25 mouse cellular contexts compared by ENCODE assay signal in genomic region chr11:18766458-18767016, GRCm38 (mm10).
DNase-seq lines count a peak whose midpoint lies in the region; ATAC-seq lines count a peak whose summit lies in the region.
"Had no signal": no experiment of that assay in that cellular context is flagged by ENCODE, and none has a peak within 500 bp of the region (broad histone marks: within the 10 kb centered on the region; RNA-seq: fewer than 3 reads in every experiment).

No protein-coding gene starts in this region.

- H3K4me2 ChIP-seq in midbrain, embryonic 15.5 days: no peak overlapping the region
- no peak overlapping the region for H3K4me2 ChIP-seq in midbrain, embryonic 13.5 days (replicated peaks)
- H3K4me2 ChIP-seq in stomach, embryonic 16.5 days (ENCODE audit: low read depth, low read length): 0 out of 2 replicates have a peak overlapping the region, but pooled peaks have one; percentile 26
- H3K4me2 ChIP-seq: heart, embryonic 13.5 days; lung, embryonic 14.5 days; neural tube, embryonic 13.5 days had no signal

- H3K27me3 ChIP-seq in midbrain, embryonic 10.5 days (ENCODE audit: low read depth, poor library complexity, severe bottlenecking): no peaks in the 10 kb centered on the region
- no peaks in the 10 kb centered on the region for H3K27me3 ChIP-seq in midbrain, embryonic 15.5 days (replicated peaks)
- no peaks in the 10 kb centered on the region for H3K27me3 ChIP-seq in midbrain, embryonic 13.5 days
- H3K27me3 ChIP-seq in stomach, embryonic 16.5 days (ENCODE audit: control insufficient read depth, insufficient read depth, low read length): no peaks in the 10 kb centered on the region
- H3K27me3 ChIP-seq: heart, embryonic 13.5 days; neural tube, embryonic 13.5 days had no signal

- no peaks in the 10 kb centered on the region for H3K36me3 ChIP-seq in midbrain, embryonic 10.5 days
- no peaks in the 10 kb centered on the region for H3K36me3 ChIP-seq in midbrain, embryonic 15.5 days (replicated peaks)
- no peaks in the 10 kb centered on the region for H3K36me3 ChIP-seq in midbrain, embryonic 13.5 days
- H3K36me3 ChIP-seq in stomach, embryonic 16.5 days (ENCODE audit: control insufficient read depth, insufficient read depth, low read length): no peaks in the 10 kb centered on the region
- H3K36me3 ChIP-seq: heart, embryonic 13.5 days; neural tube, embryonic 13.5 days had no signal

- WGBS in midbrain, embryonic 10.5 days: 43% methylated on average over 6 of the region's 6 CpGs
- 37% methylated on average over 6 of the region's 6 CpGs for WGBS in midbrain, embryonic 15.5 days
- WGBS in midbrain, embryonic 13.5 days: 36% methylated on average over 6 of the region's 6 CpGs
- 50% methylated on average over 6 of the region's 6 CpGs for WGBS in stomach, embryonic 16.5 days

- no peak for ATAC-seq in midbrain, embryonic 15.5 days (replicated peaks)
- peak; percentile 74; the same call in 1 of the 2 replicates for ATAC-seq in midbrain, embryonic 13.5 days
- 0 out of 2 replicates have a peak, but pooled peaks have one; percentile 33 for ATAC-seq in stomach, embryonic 16.5 days (ENCODE audit: insufficient read depth, low FRiP score)
- ATAC-seq: forebrain, embryonic 16.5 days; hindbrain, embryonic 16.5 days; Patski had no signal

- H3K4me3 ChIP-seq in midbrain, embryonic 10.5 days: no peak overlapping the region
- no peak overlapping the region for H3K4me3 ChIP-seq in midbrain, embryonic 15.5 days
- no peak overlapping the region for H3K4me3 ChIP-seq in midbrain, embryonic 13.5 days (replicated peaks)
- H3K4me3 ChIP-seq in stomach, embryonic 16.5 days (replicated peaks; ENCODE audit: low read length): no peak overlapping the region
- H3K4me3 ChIP-seq: heart, embryonic 13.5 days; myocyte; neural tube, embryonic 13.5 days had no signal

- H3K9me3 ChIP-seq in midbrain, embryonic 10.5 days (replicated peaks): no peaks in the 10 kb centered on the region; the same call in 1 of the 2 replicates
- H3K9me3 ChIP-seq in midbrain, embryonic 15.5 days: no peaks in the 10 kb centered on the region
- no peaks in the 10 kb centered on the region for H3K9me3 ChIP-seq in midbrain, embryonic 13.5 days
- no peaks in the 10 kb centered on the region; the same call in 1 of the 2 replicates for H3K9me3 ChIP-seq in stomach, embryonic 16.5 days (replicated peaks; ENCODE audit: control insufficient read depth, low read length)
- H3K9me3 ChIP-seq: heart, embryonic 13.5 days; neural tube, embryonic 13.5 days had no signal

- no peak overlapping the region for H3K9ac ChIP-seq in midbrain, embryonic 15.5 days
- H3K9ac ChIP-seq in midbrain, embryonic 13.5 days (replicated peaks): no peak overlapping the region
- H3K9ac ChIP-seq in stomach, embryonic 16.5 days (ENCODE audit: low read length): no peak overlapping the region
- H3K9ac ChIP-seq: heart, embryonic 13.5 days; liver, embryonic 14.5 days; lung, embryonic 14.5 days; neural tube, embryonic 13.5 days had no signal

- no peak overlapping the region for H3K27ac ChIP-seq in midbrain, embryonic 10.5 days (replicated peaks)
- no peak overlapping the region for H3K27ac ChIP-seq in midbrain, embryonic 15.5 days
- no peak overlapping the region for H3K27ac ChIP-seq in midbrain, embryonic 13.5 days
- peak overlapping the region; percentile 68 for H3K27ac ChIP-seq in stomach, embryonic 16.5 days (ENCODE audit: low read length)
- H3K27ac ChIP-seq: heart, embryonic 13.5 days; liver, embryonic 14.5 days; neural tube, embryonic 13.5 days had no signal

- H3K4me1 ChIP-seq in midbrain, embryonic 10.5 days: peaks cover 9% of the 10 kb centered on the region
- H3K4me1 ChIP-seq in midbrain, embryonic 15.5 days: no peaks in the 10 kb centered on the region
- H3K4me1 ChIP-seq in midbrain, embryonic 13.5 days (replicated peaks): peaks cover 5% of the 10 kb centered on the region; the same call in 1 of the 2 replicates
- no peaks in the 10 kb centered on the region; the same call in 1 of the 2 replicates for H3K4me1 ChIP-seq in stomach, embryonic 16.5 days (ENCODE audit: control insufficient read depth, insufficient read depth, low read length)
- H3K4me1 ChIP-seq: heart, embryonic 13.5 days; neural tube, embryonic 13.5 days had no signal

- peak; percentile 16 for DNase-seq in midbrain, embryonic 10.5 days (ENCODE audit: low spot score)
- DNase-seq in embryo, embryonic 11 days: peak; percentile 48
- no peak for DNase-seq in lung, adult 18-20 months
- no peak for DNase-seq in urinary bladder, adult 18-20 months (ENCODE audit: low spot score in 2 of 2)
- no peak for DNase-seq in heart, postnatal 4 days
- DNase-seq: adrenal gland, postnatal 10 days; cerebellum, adult 8-10 months; cerebellum, postnatal 25 days; heart, postnatal 10 days; kidney, adult 2 months; layer of hippocampus, postnatal 36 days; liver; lung, embryonic 14.5 days; lung, postnatal 14 days; right cerebral cortex, postnatal 25 days had no signal

Comparison
In these comparisons a context has a peak if more than half of its experiments do, and no peak if none do; other contexts are left out.
1. DNase-seq: peak in midbrain, embryonic 10.5 days (single experiment) and embryo, embryonic 11 days (single experiment); none in lung, adult 18-20 months (0 of 2), urinary bladder, adult 18-20 months (0 of 2) and heart, postnatal 4 days (single experiment).